Mouse (Mus musculus): ENCODE data around the gene Mybphl. TPM values are rescaled to one million over a fixed set of nuclear protein-coding genes. Genes with fewer than 3 reads are reported as not detected.

Mybphl gene
- total RNA-seq (2014; fragmentation: Nextera tagmentation) (not detected in 2 replicates), total RNA-seq (2017) (not detected in 2 replicates), polyA plus RNA-seq (2012) (not detected in 2 replicates)

GRCm38 (mm10) chr3:108364270-108364995, at the start of gene Mybphl:
TSS of gene Mybphl (plus strand) at chr3:108364911.
- Histone ChIP-seq H3K36me3 (replicated peaks) (no peaks in the 10 kb centered on the region), H3K4me1 (ENCODE audit: insufficient read depth, low read depth, low read length) (peaks cover 3% of the 10 kb centered on the region), H3K9me3 (replicated peaks) (no peaks in the 10 kb centered on the region), H3K4me3 (ENCODE audit: low read depth, low read length) (no peak within 1 kb of the TSS), H3K27me3 (ENCODE audit: insufficient read depth, low read length) (peaks cover 32% of the 10 kb centered on the region)
- ATAC-seq (ENCODE audit: extremely low read depth, insufficient number of reproducible peaks, low FRiP score, poor library complexity, severe bottlenecking) (no peak), DNase-seq (ENCODE audit: low spot score) (no peak)
- TF ChIP-seq POLR2AphosphoS5 (IDR thresholded peaks at IDR 0.05; ENCODE audit: insufficient replicate concordance, low read depth, low read length) (no peak), CTCF (IDR thresholded peaks at IDR 0.05; ENCODE audit: low read depth, low read length) (no peak), TAL1 (conservative IDR thresholded peaks at IDR 0.05; ENCODE audit: low read depth, low read length) (no peak), GATA2 (IDR thresholded peaks at IDR 0.05; ENCODE audit: borderline replicate concordance, low read depth, low read length) (no peak), GATA1 (IDR thresholded peaks at IDR 0.05; ENCODE audit: borderline replicate concordance, low read length) (no peak)

- H3K36me3 ChIP-seq (replicated peaks), result no peaks in the 10 kb centered on the region
- H3K27me3 ChIP-seq (ENCODE audit: insufficient read depth, low read length), result no peaks in the 10 kb centered on the region
- H3K4me1 ChIP-seq (ENCODE audit: insufficient read depth, low read depth, low read length), result no peaks in the 10 kb centered on the region
- no peak overlapping the region for H3K4me3 ChIP-seq (ENCODE audit: low read depth, low read length)
- no peak for DNase-seq (ENCODE audit: low spot score)
- no peak for ATAC-seq (ENCODE audit: extremely low read depth, insufficient number of reproducible peaks, low FRiP score, poor library complexity, severe bottlenecking)
- TF ChIP-seq GATA1 (IDR thresholded peaks at IDR 0.05; ENCODE audit: borderline replicate concordance, low read length) (no peak), POLR2AphosphoS5 (IDR thresholded peaks at IDR 0.05; ENCODE audit: insufficient replicate concordance, low read depth, low read length) (no peak), TAL1 (conservative IDR thresholded peaks at IDR 0.05; ENCODE audit: low read depth, low read length) (no peak), CTCF (IDR thresholded peaks at IDR 0.05; ENCODE audit: low read depth, low read length) (no peak), GATA2 (IDR thresholded peaks at IDR 0.05; ENCODE audit: borderline replicate concordance, low read depth, low read length) (no peak)
- H3K9me3 ChIP-seq (replicated peaks), result no peaks in the 10 kb centered on the region
Measured at GRCm38 (mm10) chr3:108318517-108318916, 46.2 kb upstream of the Mybphl start.

GRCm38 (mm10) chr3:108321671-108322070, 43.0 kb upstream of the Mybphl start:
- no peak for TF ChIP-seq TAL1 (conservative IDR thresholded peaks at IDR 0.05; ENCODE audit: low read depth, low read length)
- TF ChIP-seq POLR2AphosphoS5 (IDR thresholded peaks at IDR 0.05; ENCODE audit: insufficient replicate concordance, low read depth, low read length), result no peak
- no peak for TF ChIP-seq GATA1 (IDR thresholded peaks at IDR 0.05; ENCODE audit: borderline replicate concordance, low read length)
- TF ChIP-seq GATA2 (IDR thresholded peaks at IDR 0.05; ENCODE audit: borderline replicate concordance, low read depth, low read length), result no peak
- TF ChIP-seq CTCF (IDR thresholded peaks at IDR 0.05; ENCODE audit: low read depth, low read length), result no peak
- ATAC-seq (ENCODE audit: extremely low read depth, insufficient number of reproducible peaks, low FRiP score, poor library complexity, severe bottlenecking) (no peak), DNase-seq (ENCODE audit: low spot score) (no peak)
- H3K9me3 ChIP-seq (replicated peaks), result no peaks in the 10 kb centered on the region
- no peaks in the 10 kb centered on the region for H3K4me1 ChIP-seq (ENCODE audit: insufficient read depth, low read depth, low read length)
- no peaks in the 10 kb centered on the region; the same call in 1 of the 2 replicates for H3K27me3 ChIP-seq (ENCODE audit: insufficient read depth, low read length)
- no peaks in the 10 kb centered on the region for H3K36me3 ChIP-seq (replicated peaks)
- no peak overlapping the region for H3K4me3 ChIP-seq (ENCODE audit: low read depth, low read length)

- ATAC-seq (ENCODE audit: extremely low read depth, insufficient number of reproducible peaks, low FRiP score, poor library complexity, severe bottlenecking) (no peak), DNase-seq (ENCODE audit: low spot score) (no peak)
- TF ChIP-seq GATA2 (IDR thresholded peaks at IDR 0.05; ENCODE audit: borderline replicate concordance, low read depth, low read length) (no peak), CTCF (IDR thresholded peaks at IDR 0.05; ENCODE audit: low read depth, low read length) (no peak), GATA1 (IDR thresholded peaks at IDR 0.05; ENCODE audit: borderline replicate concordance, low read length) (no peak), TAL1 (conservative IDR thresholded peaks at IDR 0.05; ENCODE audit: low read depth, low read length) (no peak), POLR2AphosphoS5 (IDR thresholded peaks at IDR 0.05; ENCODE audit: insufficient replicate concordance, low read depth, low read length) (no peak)
- Histone ChIP-seq H3K9me3 (replicated peaks) (no peaks in the 10 kb centered on the region), H3K4me1 (ENCODE audit: insufficient read depth, low read depth, low read length) (no peaks in the 10 kb centered on the region), H3K27me3 (ENCODE audit: insufficient read depth, low read length) (no peaks in the 10 kb centered on the region; the same call in 1 of the 2 replicates), H3K4me3 (ENCODE audit: low read depth, low read length) (no peak overlapping the region), H3K36me3 (replicated peaks) (no peaks in the 10 kb centered on the region)
Measured at GRCm38 (mm10) chr3:108322136-108322535, 42.6 kb upstream of the Mybphl start.

GRCm38 (mm10) chr3:108322962-108323361, 41.7 kb upstream of the Mybphl start:
- DNase-seq (ENCODE audit: low spot score), result no peak

GRCm38 (mm10) chr3:108324837-108325236, 39.9 kb upstream of the Mybphl start:
- TF ChIP-seq GATA2 (IDR thresholded peaks at IDR 0.05; ENCODE audit: borderline replicate concordance, low read depth, low read length), result no peak
- no peak for TF ChIP-seq CTCF (IDR thresholded peaks at IDR 0.05; ENCODE audit: low read depth, low read length)
- no peak for TF ChIP-seq GATA1 (IDR thresholded peaks at IDR 0.05; ENCODE audit: borderline replicate concordance, low read length)
- TF ChIP-seq TAL1 (conservative IDR thresholded peaks at IDR 0.05; ENCODE audit: low read depth, low read length), result no peak
- no peak for TF ChIP-seq POLR2AphosphoS5 (IDR thresholded peaks at IDR 0.05; ENCODE audit: insufficient replicate concordance, low read depth, low read length)
- H3K36me3 ChIP-seq (replicated peaks), result no peaks in the 10 kb centered on the region
- no peak for DNase-seq (ENCODE audit: low spot score)
- no peaks in the 10 kb centered on the region for H3K9me3 ChIP-seq (replicated peaks)
- no peaks in the 10 kb centered on the region; the same call in 1 of the 2 replicates for H3K27me3 ChIP-seq (ENCODE audit: insufficient read depth, low read length)
- H3K4me1 ChIP-seq (ENCODE audit: insufficient read depth, low read depth, low read length), result no peaks in the 10 kb centered on the region
- no peak for ATAC-seq (ENCODE audit: extremely low read depth, insufficient number of reproducible peaks, low FRiP score, poor library complexity, severe bottlenecking)
- no peak overlapping the region for H3K4me3 ChIP-seq (ENCODE audit: low read depth, low read length)

More at GRCm38 (mm10) chr3:108322962-108323361, 41.7 kb upstream of the Mybphl start:
- Histone ChIP-seq H3K27me3 (ENCODE audit: insufficient read depth, low read length) (no peaks in the 10 kb centered on the region; the same call in 1 of the 2 replicates), H3K36me3 (replicated peaks) (no peaks in the 10 kb centered on the region), H3K9me3 (replicated peaks) (no peaks in the 10 kb centered on the region), H3K4me3 (ENCODE audit: low read depth, low read length) (no peak overlapping the region), H3K4me1 (ENCODE audit: insufficient read depth, low read depth, low read length) (no peaks in the 10 kb centered on the region)
- no peak for ATAC-seq (ENCODE audit: extremely low read depth, insufficient number of reproducible peaks, low FRiP score, poor library complexity, severe bottlenecking)
- TF ChIP-seq TAL1 (conservative IDR thresholded peaks at IDR 0.05; ENCODE audit: low read depth, low read length) (no peak), POLR2AphosphoS5 (IDR thresholded peaks at IDR 0.05; ENCODE audit: insufficient replicate concordance, low read depth, low read length) (no peak), GATA2 (IDR thresholded peaks at IDR 0.05; ENCODE audit: borderline replicate concordance, low read depth, low read length) (no peak), CTCF (IDR thresholded peaks at IDR 0.05; ENCODE audit: low read depth, low read length) (no peak), GATA1 (IDR thresholded peaks at IDR 0.05; ENCODE audit: borderline replicate concordance, low read length) (no peak)

Measured in G1E (cell line).